Mouse (Mus musculus) midbrain, embryonic 16.5 days (tissue): ENCODE measurements at regions not wholly inside any gene's neighbourhood (a gene's known extent, or its start where the extent isn't known, plus 50 kb on each side); places are given as distances from the start of the nearest gene placed in this dataset.
A peak's percentile ranks its signal among the peaks of the same experiment; 100 is the strongest.

Experiments
- ATAC-seq: fragments of 200-750 bp; cut with Nextera tagmentation; 2 replicates; pipeline ENCODE4 v1.8.0; 2017; ENCODE audit warnings: moderate TSS enrichment
- H3K27ac ChIP-seq: fragments of 300-500 bp; sonication (generic); 2 replicates; pipeline ENCODE4 v1.5.1; 2014; ENCODE audit warnings: mild to moderate bottlenecking, low read length, mixed read lengths
- H3K27me3 ChIP-seq: fragments of 300-500 bp; sonication (generic); 2 replicates; pipeline ENCODE4 v1.6.1; 2014; ENCODE audit warnings: low read depth, low read length, mixed read lengths; ENCODE audit not compliant: control insufficient read depth, insufficient read depth
- H3K36me3 ChIP-seq: fragments of 300-500 bp; sonication (generic); 2 replicates; pipeline ENCODE4 v1.6.1; 2014; ENCODE audit warnings: mild to moderate bottlenecking, low read length, moderate library complexity, mixed read lengths; ENCODE audit not compliant: control insufficient read depth, insufficient read depth
- H3K4me1 ChIP-seq: fragments of 300-500 bp; sonication (generic); 2 replicates; pipeline ENCODE4 v1.6.1; 2014; ENCODE audit warnings: mild to moderate bottlenecking, low read length, mixed read lengths; ENCODE audit not compliant: control insufficient read depth, insufficient read depth
- H3K4me2 ChIP-seq: fragments of 300-500 bp; sonication (generic); 2 replicates; pipeline ENCODE4 v1.6.1; 2014; ENCODE audit warnings: mild to moderate bottlenecking, low read length, mixed read lengths
- H3K4me3 ChIP-seq: fragments of 300-500 bp; sonication (generic); 2 replicates; pipeline ENCODE4 v1.5.1; 2014; ENCODE audit warnings: low read depth, mild to moderate bottlenecking, low read length, moderate library complexity, mixed read lengths
- H3K9ac ChIP-seq: fragments of 300-500 bp; sonication (generic); 2 replicates; pipeline ENCODE4 v1.6.1; 2014; ENCODE audit warnings: low read depth, low read length, mixed read lengths
- H3K9me3 ChIP-seq: fragments of 300-500 bp; sonication (generic); replicated peaks from 2 replicates; pipeline ENCODE4 v1.6.1; 2014; ENCODE audit warnings: mild to moderate bottlenecking, low read length, mixed read lengths; ENCODE audit not compliant: control insufficient read depth, poor library complexity, severe bottlenecking
- WGBS: fragments of 180-500 bp; shearing (Covaris S2); extraction: QIAGEN DNeasy Blood & Tissue Kit; methylation state at CpG from one replicate; pipeline ENCODE4 v1.1.7; 2014; 5-methylcytosine and 5-hydroxymethylcytosine counted together

- Histone ChIP-seq H3K9me3 (no peaks in the 10 kb centered on the region), H3K4me1 (peaks cover 2% of the 10 kb centered on the region; the same call in 1 of the 2 replicates), H3K4me3 (no peak overlapping the region), H3K27ac (no peak overlapping the region), H3K9ac (no peak overlapping the region), H3K36me3 (no peaks in the 10 kb centered on the region), H3K4me2 (no peak overlapping the region), H3K27me3 (no peaks in the 10 kb centered on the region)
- 86% methylated on average over 3 of the region's 3 CpGs for WGBS
- no peak for ATAC-seq
Observed at GRCm38 (mm10) chr5:91816376-91816950, 146.4 kb downstream of the Rchy1 start.

GRCm38 (mm10) chr5:91814956-91815355 is 147.9 kb downstream of the Rchy1 start:
- no peak for ATAC-seq
- no peak overlapping the region for H3K9ac ChIP-seq
- no peaks in the 10 kb centered on the region for H3K27me3 ChIP-seq
- WGBS, result 81% methylated on average over 6 of the region's 6 CpGs
- H3K36me3 ChIP-seq, result no peaks in the 10 kb centered on the region
- H3K4me1 ChIP-seq, result peaks cover 2% of the 10 kb centered on the region; the same call in 1 of the 2 replicates
- H3K27ac ChIP-seq, result no peak overlapping the region
- H3K4me2 ChIP-seq, result no peak overlapping the region
- no peak overlapping the region for H3K4me3 ChIP-seq
- no peaks in the 10 kb centered on the region for H3K9me3 ChIP-seq

GRCm38 (mm10) chr5:91814417-91814762 is 148.5 kb downstream of the Rchy1 start:
- H3K36me3 ChIP-seq, result no peaks in the 10 kb centered on the region
- H3K27me3 ChIP-seq, result no peaks in the 10 kb centered on the region
- H3K4me2 ChIP-seq, result no peak overlapping the region
- H3K27ac ChIP-seq, result no peak overlapping the region
- H3K9me3 ChIP-seq, result no peaks in the 10 kb centered on the region
- WGBS, result 84% methylated on average over 4 of the region's 4 CpGs
- no peak overlapping the region for H3K4me3 ChIP-seq
- H3K4me1 ChIP-seq, result peaks cover 2% of the 10 kb centered on the region; the same call in 1 of the 2 replicates
- no peak for ATAC-seq
- no peak overlapping the region for H3K9ac ChIP-seq

GRCm38 (mm10) chr5:91813547-91814416 is 149.1 kb downstream of the Rchy1 start:
- Histone ChIP-seq H3K4me1 (peaks cover 2% of the 10 kb centered on the region; the same call in 1 of the 2 replicates), H3K4me3 (no peak overlapping the region), H3K4me2 (no peak overlapping the region), H3K9me3 (no peaks in the 10 kb centered on the region), H3K27me3 (no peaks in the 10 kb centered on the region), H3K27ac (no peak overlapping the region), H3K36me3 (no peaks in the 10 kb centered on the region), H3K9ac (no peak overlapping the region)
- no peak for ATAC-seq
- WGBS, result 85% methylated on average over 5 of the region's 5 CpGs

GRCm38 (mm10) chr5:91807070-91808065 is 155.5 kb downstream of the Rchy1 start:
- ATAC-seq, result peak; percentile 82

GRCm38 (mm10) chr5:91801297-91801980 is 161.4 kb downstream of the Rchy1 start:
- Histone ChIP-seq H3K9ac (no peak overlapping the region), H3K4me3 (no peak overlapping the region), H3K9me3 (no peaks in the 10 kb centered on the region), H3K4me2 (no peak overlapping the region), H3K27me3 (no peaks in the 10 kb centered on the region), H3K36me3 (no peaks in the 10 kb centered on the region), H3K27ac (no peak overlapping the region), H3K4me1 (no peaks in the 10 kb centered on the region)
- 91% methylated on average over 3 of the region's 3 CpGs for WGBS
- ATAC-seq, result no peak

More at GRCm38 (mm10) chr5:91807070-91808065, 155.5 kb downstream of the Rchy1 start:
- no peak overlapping the region for H3K9ac ChIP-seq
- no peak overlapping the region for H3K4me3 ChIP-seq
- H3K27me3 ChIP-seq, result no peaks in the 10 kb centered on the region
- no peak overlapping the region for H3K4me2 ChIP-seq
- WGBS, result 73% methylated on average over 18 of the region's 18 CpGs
- H3K4me1 ChIP-seq, result no peaks in the 10 kb centered on the region
- H3K9me3 ChIP-seq, result no peaks in the 10 kb centered on the region
- no peaks in the 10 kb centered on the region for H3K36me3 ChIP-seq
- no peak overlapping the region for H3K27ac ChIP-seq

GRCm38 (mm10) chr5:91797362-91797761 is 165.5 kb downstream of the Rchy1 start:
- Histone ChIP-seq H3K9ac (no peak overlapping the region), H3K27ac (no peak overlapping the region), H3K4me1 (no peaks in the 10 kb centered on the region), H3K9me3 (no peaks in the 10 kb centered on the region), H3K36me3 (no peaks in the 10 kb centered on the region), H3K27me3 (no peaks in the 10 kb centered on the region), H3K4me3 (no peak overlapping the region), H3K4me2 (no peak overlapping the region)
- ATAC-seq, result no peak
- WGBS, result 88% methylated on average over 3 of the region's 3 CpGs

GRCm38 (mm10) chr5:91792732-91793131 is 170.1 kb downstream of the Rchy1 start:
- H3K4me3 ChIP-seq, result no peak overlapping the region
- no peak for ATAC-seq
- no peaks in the 10 kb centered on the region for H3K27me3 ChIP-seq
- H3K27ac ChIP-seq, result no peak overlapping the region
- WGBS, result 70% methylated on average over 6 of the region's 6 CpGs
- H3K36me3 ChIP-seq, result no peaks in the 10 kb centered on the region
- H3K9me3 ChIP-seq, result no peaks in the 10 kb centered on the region
- H3K4me2 ChIP-seq, result no peak overlapping the region
- no peak overlapping the region for H3K9ac ChIP-seq
- H3K4me1 ChIP-seq, result no peaks in the 10 kb centered on the region
